Mouse (Mus musculus): Measurements from ENCODE around the gene Pax2. TPM values are rescaled to one million over a fixed set of nuclear protein-coding genes. Genes with fewer than 3 reads are reported as not detected.

The Pax2 gene
- polyA plus RNA-seq, 1 experiment, result not detected

DNA sequence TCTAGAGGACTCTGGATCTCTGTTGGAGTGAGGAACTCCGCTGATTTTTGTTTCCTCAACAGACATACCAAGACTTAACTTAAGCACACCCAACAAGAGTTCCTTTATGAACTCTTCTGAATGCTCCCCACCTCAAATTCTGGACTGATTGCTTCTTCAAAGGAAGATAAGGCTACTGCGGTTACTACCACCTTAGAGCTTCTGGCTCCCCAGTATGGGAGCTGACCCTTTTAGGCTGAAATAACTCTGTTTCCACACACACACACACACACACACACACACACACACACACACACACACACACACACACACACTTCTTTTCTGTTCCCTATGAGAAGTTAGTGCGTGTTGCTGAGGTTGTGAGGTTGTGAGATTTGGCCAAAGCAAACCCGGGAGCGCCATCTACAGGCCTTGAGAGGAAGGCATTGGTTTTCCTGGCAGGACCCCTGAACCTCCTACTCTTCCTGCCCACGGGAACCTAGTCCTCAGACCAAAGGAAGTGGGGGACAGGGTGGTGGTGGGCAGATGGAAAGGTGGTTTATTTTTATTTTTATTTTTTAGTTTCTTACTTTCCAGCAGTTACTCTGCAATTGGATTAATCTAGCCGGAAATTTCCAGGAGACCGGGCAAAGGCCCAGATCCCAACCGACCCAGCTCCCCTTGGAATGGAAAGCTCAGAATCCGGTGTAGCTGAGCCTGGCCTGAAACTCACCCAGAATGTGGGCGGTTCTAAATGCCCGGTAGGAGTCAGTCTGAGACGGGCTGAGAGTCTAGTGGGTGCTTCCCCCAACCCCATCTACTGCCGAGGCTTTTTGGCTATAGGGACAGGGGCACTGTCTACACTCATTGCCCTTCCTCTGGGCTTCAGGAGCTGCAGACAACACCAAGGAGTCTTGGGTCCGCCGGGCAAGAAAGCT is 1.1 kb upstream of the Pax2 start:
- Histone ChIP-seq H3K4me3 (ENCODE audit: insufficient read depth, low read length) (no peak overlapping the region), H3K4me1 (ENCODE audit: control insufficient read depth, insufficient read depth, low read length) (0 out of 2 replicates have a peak, but pooled peaks cover 4% of the 10 kb centered on the region), H3K27ac (ENCODE audit: insufficient read depth, low read length) (no peak overlapping the region)
- TF ChIP-seq CTCF (IDR thresholded peaks at IDR 0.05; ENCODE audit: borderline replicate concordance, insufficient read depth, low read length) (peak; percentile 47; the same call in 1 of the 2 replicates), POLR2A (IDR thresholded peaks at IDR 0.05; ENCODE audit: low read depth, low read length) (no peak)

DNA sequence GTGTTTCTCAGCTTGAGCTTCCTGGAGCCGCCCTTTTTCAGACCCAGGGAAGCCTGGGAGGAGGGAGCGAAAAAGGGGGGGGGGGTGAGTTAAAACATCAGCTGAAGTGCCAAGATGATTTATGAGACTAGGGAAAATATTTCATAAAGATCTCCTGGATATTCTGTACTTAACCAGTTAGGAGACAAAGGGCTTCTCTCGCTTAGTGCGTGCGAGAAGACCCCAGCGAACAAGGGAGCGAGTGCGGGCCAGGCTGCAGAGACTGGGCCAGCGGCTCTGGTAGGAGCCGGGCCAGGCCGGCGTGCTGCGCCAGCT is 510 bp upstream of the Pax2 start:
- H3K4me3 ChIP-seq (ENCODE audit: insufficient read depth, low read length), result no peak overlapping the region
- TF ChIP-seq CTCF (IDR thresholded peaks at IDR 0.05; ENCODE audit: borderline replicate concordance, insufficient read depth, low read length) (no peak), POLR2A (IDR thresholded peaks at IDR 0.05; ENCODE audit: low read depth, low read length) (no peak)
- no peak overlapping the region for H3K27ac ChIP-seq (ENCODE audit: insufficient read depth, low read length)
- H3K4me1 ChIP-seq (ENCODE audit: control insufficient read depth, insufficient read depth, low read length), result 0 out of 2 replicates have a peak, but pooled peaks cover 4% of the 10 kb centered on the region

DNA sequence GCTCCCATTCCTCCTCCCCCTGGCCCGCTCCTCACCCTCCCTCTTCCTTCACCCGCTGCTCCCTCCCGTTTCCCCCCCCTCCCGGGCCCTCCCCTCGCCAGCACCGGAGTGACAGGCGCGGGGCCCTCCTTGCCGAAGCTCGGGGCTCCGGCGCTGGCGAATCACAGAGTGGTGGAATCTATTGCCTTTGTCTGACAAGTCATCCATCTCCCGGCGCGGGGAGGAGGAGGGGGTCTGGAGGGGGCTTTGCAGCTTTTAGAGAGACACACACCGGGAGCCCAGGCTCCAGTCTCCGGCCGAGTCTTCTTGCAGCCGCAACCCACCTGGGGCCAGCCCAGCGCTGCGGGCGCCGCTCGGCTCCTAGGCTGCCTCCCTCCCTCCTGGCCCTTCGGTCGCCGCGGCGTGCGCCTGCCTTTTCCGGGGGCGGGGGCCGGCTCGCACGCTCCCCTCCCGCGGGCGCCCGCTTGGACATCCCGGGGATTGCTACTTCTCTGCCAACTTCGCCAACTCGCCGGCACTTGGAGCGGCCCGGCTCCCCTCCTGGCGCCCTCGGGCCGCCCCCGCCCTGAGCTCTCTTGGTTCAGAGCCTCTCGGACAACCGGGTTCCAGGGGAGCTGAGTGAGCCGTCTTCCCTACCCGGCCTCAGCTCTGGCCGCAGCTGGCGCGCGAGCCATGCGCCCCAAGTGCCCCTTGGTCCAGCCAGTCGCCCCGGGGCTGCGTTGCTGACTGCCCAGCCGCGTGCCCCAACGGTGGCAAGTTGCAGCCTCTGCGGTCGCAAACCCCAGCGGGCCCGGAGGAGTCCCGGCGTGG is 781 bp downstream of the Pax2 start:
- Histone ChIP-seq H3K27ac (ENCODE audit: insufficient read depth, low read length) (no peak overlapping the region), H3K4me3 (ENCODE audit: insufficient read depth, low read length) (peak overlapping the region; percentile 28), H3K4me1 (ENCODE audit: control insufficient read depth, insufficient read depth, low read length) (0 out of 2 replicates have a peak, but pooled peaks cover 4% of the 10 kb centered on the region)
- TF ChIP-seq POLR2A (IDR thresholded peaks at IDR 0.05; ENCODE audit: low read depth, low read length) (no peak), CTCF (IDR thresholded peaks at IDR 0.05; ENCODE audit: borderline replicate concordance, insufficient read depth, low read length) (no peak)

DNA sequence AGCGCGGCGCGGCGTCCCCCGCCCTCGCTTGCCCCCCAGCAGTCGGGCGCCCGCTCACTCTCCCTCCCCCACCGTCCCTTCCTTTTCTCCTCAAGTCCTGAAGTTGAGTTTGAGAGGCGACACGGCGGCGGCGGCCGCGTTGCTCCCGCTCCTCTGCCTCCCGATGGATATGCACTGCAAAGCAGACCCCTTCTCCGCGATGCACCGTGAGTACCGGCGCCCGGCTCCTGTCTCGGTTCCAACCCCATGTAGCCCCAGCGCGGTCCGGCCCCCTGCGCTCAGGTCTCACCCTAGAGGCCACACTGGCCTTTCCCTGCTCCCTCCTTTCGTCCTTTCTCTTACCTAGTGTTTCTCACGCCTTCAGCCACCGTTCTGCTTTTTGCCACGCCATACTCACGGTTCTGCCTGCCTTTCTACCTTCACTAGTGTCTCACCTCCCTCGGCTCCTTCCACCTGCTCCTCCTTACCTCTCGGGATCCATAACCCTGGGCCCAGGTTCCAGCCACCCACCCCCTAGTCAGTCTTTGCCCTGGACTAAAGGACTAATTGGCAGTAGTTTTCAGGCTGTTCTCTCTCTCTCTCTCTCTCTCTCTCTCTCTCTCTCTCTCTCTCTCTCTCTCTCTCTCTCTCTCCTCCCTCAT is 1.5 kb downstream of the Pax2 start:
- TF ChIP-seq POLR2A (IDR thresholded peaks at IDR 0.05; ENCODE audit: low read depth, low read length), result no peak
- no peak for TF ChIP-seq CTCF (IDR thresholded peaks at IDR 0.05; ENCODE audit: borderline replicate concordance, insufficient read depth, low read length)

DNA sequence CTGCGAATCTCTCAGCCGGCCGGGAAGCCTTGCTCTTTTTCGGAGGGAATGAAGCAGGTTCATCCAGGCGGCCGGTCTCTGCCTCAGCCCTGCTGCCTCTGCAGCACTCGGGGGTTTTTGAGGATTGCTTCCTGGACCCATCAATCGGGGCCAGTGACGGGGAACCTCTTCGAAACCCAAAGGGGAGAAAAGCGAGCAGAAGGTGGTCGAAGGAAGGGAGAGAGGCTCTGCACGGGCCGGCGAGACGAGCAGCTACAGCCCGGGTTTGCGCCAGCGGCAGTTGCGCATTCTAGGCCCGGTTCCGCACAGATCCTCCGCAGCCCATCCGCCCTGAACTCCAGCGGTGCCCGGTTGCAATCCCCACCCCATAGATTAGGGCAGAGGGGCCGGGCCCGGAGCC is 3.0 kb downstream of the Pax2 start:
- no peak overlapping the region for H3K4me3 ChIP-seq (ENCODE audit: insufficient read depth, low read length)
- 0 out of 2 replicates have a peak, but pooled peaks cover 4% of the 10 kb centered on the region for H3K4me1 ChIP-seq (ENCODE audit: control insufficient read depth, insufficient read depth, low read length)
- TF ChIP-seq CTCF (IDR thresholded peaks at IDR 0.05; ENCODE audit: borderline replicate concordance, insufficient read depth, low read length), result no peak
- TF ChIP-seq POLR2A (IDR thresholded peaks at IDR 0.05; ENCODE audit: low read depth, low read length), result no peak
- no peak overlapping the region for H3K27ac ChIP-seq (ENCODE audit: insufficient read depth, low read length)

More for the DNA sequence above, 1.5 kb downstream of the Pax2 start:
- Histone ChIP-seq H3K4me1 (ENCODE audit: control insufficient read depth, insufficient read depth, low read length) (0 out of 2 replicates have a peak, but pooled peaks cover 4% of the 10 kb centered on the region), H3K27ac (ENCODE audit: insufficient read depth, low read length) (no peak overlapping the region), H3K4me3 (ENCODE audit: insufficient read depth, low read length) (no peak overlapping the region)

DNA sequence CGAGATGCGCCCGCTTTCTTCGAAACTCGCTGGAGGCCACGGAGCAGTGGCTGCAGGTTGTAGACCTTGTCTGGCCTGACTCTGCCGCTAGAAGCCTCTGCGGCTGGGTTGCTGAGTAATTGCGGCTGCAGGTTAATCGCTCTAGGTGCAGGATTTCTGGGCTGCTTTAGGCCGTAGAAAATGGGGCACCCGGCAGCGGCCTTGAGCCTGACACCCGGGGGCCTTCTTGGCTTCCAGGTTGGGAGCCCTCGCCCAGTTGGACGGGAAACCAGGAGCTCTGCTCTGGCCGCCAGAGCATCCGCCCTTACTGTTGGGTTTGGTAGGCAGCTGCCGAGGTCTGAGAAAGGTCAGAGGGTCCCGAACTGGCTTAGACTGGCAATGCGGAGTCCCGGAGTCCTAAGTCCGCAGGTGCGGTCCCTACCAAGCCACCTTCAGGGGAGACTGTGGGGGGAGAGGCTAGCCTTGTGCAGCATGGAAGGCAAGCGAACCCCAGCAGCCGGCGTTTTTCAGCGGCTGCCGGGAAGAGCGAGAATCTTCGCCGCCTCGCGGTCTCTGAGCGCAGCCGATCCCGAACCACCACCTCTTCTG is 3.8 kb downstream of the Pax2 start:
- Histone ChIP-seq H3K4me3 (ENCODE audit: insufficient read depth, low read length) (no peak overlapping the region), H3K4me1 (ENCODE audit: control insufficient read depth, insufficient read depth, low read length) (0 out of 2 replicates have a peak, but pooled peaks cover 4% of the 10 kb centered on the region)
- TF ChIP-seq POLR2A (IDR thresholded peaks at IDR 0.05; ENCODE audit: low read depth, low read length) (no peak), CTCF (IDR thresholded peaks at IDR 0.05; ENCODE audit: borderline replicate concordance, insufficient read depth, low read length) (no peak)

DNA sequence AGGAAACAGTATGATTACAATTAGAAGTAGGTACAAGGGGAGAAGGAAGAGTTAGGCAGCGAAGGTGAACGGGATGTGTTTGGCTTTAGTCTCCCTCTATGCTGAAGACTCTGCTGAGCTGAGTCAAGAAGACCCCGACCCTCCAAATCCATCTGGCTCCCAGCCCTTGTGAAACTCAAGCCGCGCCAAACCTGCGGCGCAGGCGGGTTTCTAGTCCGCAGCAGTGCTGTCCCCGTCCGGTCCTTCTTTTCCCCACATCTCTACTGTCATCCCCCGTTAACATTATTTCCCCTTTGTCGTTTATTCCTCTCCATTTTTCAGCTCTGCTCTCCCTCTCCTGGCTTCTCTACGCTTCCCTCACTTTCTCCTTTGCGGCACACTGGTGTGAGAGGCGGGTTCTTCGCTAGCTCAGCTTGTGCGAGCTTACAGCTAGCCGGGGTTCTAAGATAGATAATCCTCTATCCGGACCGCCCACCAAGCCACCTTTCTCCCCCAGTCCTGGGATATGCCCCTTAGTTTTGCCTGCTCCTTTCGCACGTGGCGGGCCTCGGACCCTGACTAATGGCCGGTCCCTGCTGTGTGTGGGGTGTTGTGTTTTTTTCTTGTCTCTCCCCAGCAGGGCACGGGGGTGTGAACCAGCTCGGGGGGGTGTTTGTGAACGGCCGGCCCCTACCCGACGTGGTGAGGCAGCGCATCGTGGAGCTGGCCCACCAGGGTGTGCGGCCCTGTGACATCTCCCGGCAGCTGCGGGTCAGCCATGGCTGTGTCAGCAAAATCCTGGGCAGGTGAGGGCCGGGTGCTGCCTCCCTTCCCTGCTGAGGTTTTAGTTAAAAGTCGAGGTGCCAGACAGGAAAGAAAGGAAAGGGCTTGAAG is 4.7 kb downstream of the Pax2 start:
- Histone ChIP-seq H3K4me1 (ENCODE audit: control insufficient read depth, insufficient read depth, low read length) (0 out of 2 replicates have a peak, but pooled peaks cover 4% of the 10 kb centered on the region), H3K27ac (ENCODE audit: insufficient read depth, low read length) (no peak overlapping the region), H3K4me3 (ENCODE audit: insufficient read depth, low read length) (no peak overlapping the region)
- TF ChIP-seq POLR2A (IDR thresholded peaks at IDR 0.05; ENCODE audit: low read depth, low read length), result no peak
- no peak for TF ChIP-seq CTCF (IDR thresholded peaks at IDR 0.05; ENCODE audit: borderline replicate concordance, insufficient read depth, low read length)

More for the DNA sequence above, 3.8 kb downstream of the Pax2 start:
- H3K27ac ChIP-seq (ENCODE audit: insufficient read depth, low read length), result no peak overlapping the region

DNA sequence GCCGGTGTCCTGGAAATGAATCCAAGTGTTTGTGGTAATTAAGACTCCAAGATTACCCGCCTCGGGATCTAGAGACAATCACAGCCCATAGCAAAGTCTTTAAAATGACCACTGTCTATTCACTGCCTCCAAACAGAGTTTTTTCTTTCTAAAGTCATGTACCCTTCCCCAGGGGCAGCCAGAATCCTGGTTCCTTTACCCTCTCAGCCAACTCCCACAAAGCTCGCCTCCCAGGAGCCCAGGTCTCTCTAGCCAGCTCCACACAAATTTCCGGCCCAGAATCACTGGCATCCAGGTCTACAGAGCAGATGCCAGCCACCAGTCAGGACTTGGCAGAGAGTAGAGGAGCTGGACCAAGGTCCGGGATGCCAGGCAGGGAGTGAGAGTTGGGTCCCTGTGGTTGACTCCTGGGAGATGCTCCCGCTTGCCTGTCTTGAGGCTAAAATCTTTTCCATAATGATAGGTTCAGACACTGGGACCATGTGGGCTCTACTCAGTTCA is 6.3 kb downstream of the Pax2 start:
- TF ChIP-seq POLR2A (IDR thresholded peaks at IDR 0.05; ENCODE audit: low read depth, low read length), result no peak
- TF ChIP-seq CTCF (IDR thresholded peaks at IDR 0.05; ENCODE audit: borderline replicate concordance, insufficient read depth, low read length), result no peak
- H3K4me1 ChIP-seq (ENCODE audit: control insufficient read depth, insufficient read depth, low read length), result no peaks in the 10 kb centered on the region
- H3K27ac ChIP-seq (ENCODE audit: insufficient read depth, low read length), result no peak overlapping the region
- no peak overlapping the region for H3K4me3 ChIP-seq (ENCODE audit: insufficient read depth, low read length)
